Mouse (Mus musculus) cerebellum, adult 2 months (tissue): ENCODE results near the gene 1190007I07Rik.
"Not testable (repeated sequence)": the region's sequence is repeated elsewhere in the genome, so short reads cannot be mapped to it uniquely, and the experiment has no call there.

Experiments used
- CTCF ChIP-seq: fragments of 200-500 bp; IDR thresholded peaks from 2 replicates; pipeline ENCODE4 v1.5.1; 2011; ENCODE audit warnings: low read depth, mild to moderate bottlenecking, control low read depth, low read length, moderate library complexity, borderline replicate concordance; ENCODE audit not compliant: insufficient read depth
- POLR2A ChIP-seq: fragments of 200-500 bp; IDR thresholded peaks from 2 replicates; pipeline ENCODE4 v1.6.1; 2011; ENCODE audit warnings: low read length, control low read depth, borderline replicate concordance; ENCODE audit not compliant: insufficient read depth

DNA sequence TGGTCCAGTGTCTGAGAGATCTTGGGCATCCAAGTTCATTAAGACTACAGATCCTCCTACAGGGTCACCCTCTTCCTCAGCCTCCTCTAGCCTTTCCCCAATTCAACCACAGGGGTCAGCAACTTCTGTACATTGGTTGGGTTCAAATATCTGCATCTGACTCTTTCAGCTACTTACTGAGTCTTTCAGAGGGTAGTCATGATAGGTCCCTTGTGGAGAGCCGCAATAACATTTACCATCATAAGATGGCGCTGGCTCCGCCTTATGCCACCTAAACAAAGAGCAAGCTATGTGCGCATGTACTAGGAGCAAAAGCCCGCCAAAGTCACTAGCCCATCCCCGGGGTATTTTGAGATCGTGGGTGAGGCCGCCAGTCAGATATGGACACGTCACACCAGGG is 33.4 kb downstream of the 1190007I07Rik start:
- not testable (repeated sequence) for TF ChIP-seq CTCF, POLR2A
